Mouse (Mus musculus) ovary, postnatal 14 days (tissue): ENCODE measurements around the gene Rsrc1.

ENCODE experiments used
- DNase-seq: peaks from one replicate; pipeline ENCODE4 v3.0.0; 2022; ENCODE audit warnings: low spot score

Gene Rsrc1

GRCm38 (mm10) chr3:67372194-67372593 is 391.0 kb downstream of the Rsrc1 start:
- DNase-seq, result no peak

- no peak for DNase-seq
Observed at GRCm38 (mm10) chr3:67372781-67373180, 391.6 kb downstream of the Rsrc1 start.

- DNase-seq, result peak; percentile 86
Observed at GRCm38 (mm10) chr3:67373872-67374271, 392.7 kb downstream of the Rsrc1 start, which contains the start of gene Mlf1. Gene Mlf1 (plus strand): TSS chr3:67374097.

- no peak for DNase-seq
Observed at GRCm38 (mm10) chr3:67374360-67374778, 393.2 kb downstream of the Rsrc1 start.

GRCm38 (mm10) chr3:67375063-67375462 is 393.9 kb downstream of the Rsrc1 start, which contains the start of gene Gm17402:
Gene Gm17402 (minus strand): TSS chr3:67375163.
- no peak for DNase-seq

- DNase-seq, result no peak
Observed at GRCm38 (mm10) chr3:67378215-67378614, 397.0 kb downstream of the Rsrc1 start.
